21 mouse cellular contexts compared by ENCODE assay signal in genomic region chr8:87922446-87922845, GRCm38 (mm10). TPM values are rescaled to one million over a fixed set of nuclear protein-coding genes. Genes with fewer than 3 reads are reported as not detected.
DNase-seq lines count a peak whose midpoint lies in the region; ATAC-seq lines count a peak whose summit lies in the region.
"Had no signal": no experiment of that assay in that cellular context is flagged by ENCODE, and none has a peak within 500 bp of the region (broad histone marks: within the 10 kb centered on the region; RNA-seq: fewer than 3 reads in every experiment).

No protein-coding gene starts in this region.

- H3K4me1 ChIP-seq in kidney, embryonic 14.5 days (ENCODE audit: control insufficient read depth, insufficient read depth, low read length) = peaks cover 33% of the 10 kb centered on the region
- H3K4me1 ChIP-seq in embryonic facial prominence, embryonic 15.5 days = peaks cover 51% of the 10 kb centered on the region

- no peaks in the 10 kb centered on the region for H3K9me3 ChIP-seq in kidney, embryonic 14.5 days (ENCODE audit: control insufficient read depth, low read length)
- H3K9me3 ChIP-seq in embryonic facial prominence, embryonic 15.5 days (replicated peaks) = no peaks in the 10 kb centered on the region
- H3K9me3 ChIP-seq: midbrain, embryonic 12.5 days had no signal

- peak; percentile 60 to 66 for DNase-seq in cerebellum, postnatal 10 days
- DNase-seq in cerebellum, postnatal 4 days (ENCODE audit: low spot score in 2 of 2) = no peak
- DNase-seq in kidney, postnatal 25 days = peak; percentile 55 to 59
- DNase-seq in MN1 (ENCODE audit: low spot score) = peak; percentile 33
- DNase-seq: cerebellum, adult 9-11 months; heart, adult 18-20 months; lung, adult 2 months; retina, postnatal 1 day; right cerebral cortex, postnatal 4 days; thymus, postnatal 36 days had no signal

- no peak overlapping the region for H3K4me3 ChIP-seq in kidney, embryonic 14.5 days (ENCODE audit: low read length)
- H3K4me3 ChIP-seq in embryonic facial prominence, embryonic 15.5 days (replicated peaks) = no peak overlapping the region
- H3K4me3 ChIP-seq: erythroblast, embryonic 14.5 days; midbrain, embryonic 12.5 days; myocyte had no signal

- no peak for ATAC-seq in kidney, embryonic 14.5 days (ENCODE audit: low FRiP score, low TSS enrichment)
- ATAC-seq in embryonic facial prominence, embryonic 15.5 days (ENCODE audit: insufficient number of reproducible peaks, low FRiP score, low TSS enrichment, low read depth) = no peak
- ATAC-seq in inflammation-experienced regulatory T-cells, adult 6 months = no peak
- ATAC-seq: forebrain, embryonic 16.5 days had no signal

- H3K27me3 ChIP-seq in kidney, embryonic 14.5 days (ENCODE audit: control insufficient read depth, insufficient read depth, low read length) = no peaks in the 10 kb centered on the region
- H3K27me3 ChIP-seq in embryonic facial prominence, embryonic 15.5 days = no peaks in the 10 kb centered on the region
- H3K27me3 ChIP-seq: midbrain, embryonic 12.5 days had no signal

- H3K36me3 ChIP-seq in kidney, embryonic 14.5 days (ENCODE audit: control insufficient read depth, insufficient read depth, low read length) = no peaks in the 10 kb centered on the region
- H3K36me3 ChIP-seq in embryonic facial prominence, embryonic 15.5 days = no peaks in the 10 kb centered on the region
- H3K36me3 ChIP-seq: midbrain, embryonic 12.5 days had no signal

- H3K9ac ChIP-seq in kidney, embryonic 14.5 days (ENCODE audit: low read depth, low read length) = no peak overlapping the region
- H3K9ac ChIP-seq in embryonic facial prominence, embryonic 15.5 days = no peak overlapping the region
- H3K9ac ChIP-seq: midbrain, embryonic 12.5 days had no signal

- no peak overlapping the region for H3K27ac ChIP-seq in kidney, embryonic 14.5 days (ENCODE audit: low read depth, low read length)
- H3K27ac ChIP-seq in embryonic facial prominence, embryonic 15.5 days (replicated peaks) = 0 out of 2 replicates have a peak overlapping the region, but pooled peaks have one; percentile 7
- H3K27ac ChIP-seq: hindbrain, postnatal 0 days; kidney, postnatal 0 days; macrophage; midbrain, embryonic 12.5 days had no signal

- H3K4me2 ChIP-seq in kidney, embryonic 14.5 days (replicated peaks; ENCODE audit: low read depth, low read length) = no peak overlapping the region
- H3K4me2 ChIP-seq in embryonic facial prominence, embryonic 15.5 days (replicated peaks) = no peak overlapping the region
- H3K4me2 ChIP-seq: liver, embryonic 11.5 days; midbrain, embryonic 12.5 days had no signal

- 19% methylated on average over 6 of the region's 6 CpGs for WGBS in kidney, embryonic 14.5 days
- WGBS in embryonic facial prominence, embryonic 15.5 days = 21% methylated on average over 6 of the region's 6 CpGs

RNA-seq across cellular contexts. Expression of gene Zfp423, which starts 36.9 kb away (rescaled TPM):
- polyA plus RNA-seq in kidney, embryonic 14.5 days (2014; fragmentation: Nextera tagmentation; extraction: Ambion mirVana) = 15.3 and 18.8 TPM in 2 replicates
- polyA plus RNA-seq in embryonic facial prominence, embryonic 15.5 days (2015; fragmentation: Nextera tagmentation; extraction: Ambion mirVana) = 20.5 and 21.0 TPM in 2 replicates
- polyA plus RNA-seq in inflammation-experienced regulatory T-cells, adult 6 months (2017; shearing (Covaris generic)) = under 1 TPM in 1 of 3 experiments, not detected in 2; 0.42 TPM
- polyA plus RNA-seq: erythroblast, embryonic 14.5 days; macrophage had no signal

Comparison
In these comparisons a context has a peak if more than half of its experiments do, and no peak if none do; other contexts are left out.
1. DNase-seq: peak in cerebellum, postnatal 10 days (2 of 2), kidney, postnatal 25 days (2 of 2) and MN1 (single experiment); none in cerebellum, postnatal 4 days (0 of 2).
2. RNA of gene Zfp423, which starts 36.9 kb away (polyA plus RNA-seq): 20.5 to 21.0 TPM in embryonic facial prominence, embryonic 15.5 days and 15.3 to 18.8 TPM in kidney, embryonic 14.5 days; 0.42 TPM in inflammation-experienced regulatory T-cells, adult 6 months; every median in the first group is over 10 times any median in the second.